Mouse (Mus musculus) right cerebral cortex, postnatal 14 days (tissue): ENCODE measurements around the gene Zfp874a.
A peak's percentile ranks its signal among the peaks of the same experiment; 100 is the strongest.
"Not testable (repeated sequence)": the region's sequence is repeated elsewhere in the genome, so short reads cannot be mapped to it uniquely, and the experiment has no call there.

Experiments used
- DNase-seq: peaks from one replicate; pipeline ENCODE4 v3.0.0; 2022

Gene Zfp874a

DNA sequence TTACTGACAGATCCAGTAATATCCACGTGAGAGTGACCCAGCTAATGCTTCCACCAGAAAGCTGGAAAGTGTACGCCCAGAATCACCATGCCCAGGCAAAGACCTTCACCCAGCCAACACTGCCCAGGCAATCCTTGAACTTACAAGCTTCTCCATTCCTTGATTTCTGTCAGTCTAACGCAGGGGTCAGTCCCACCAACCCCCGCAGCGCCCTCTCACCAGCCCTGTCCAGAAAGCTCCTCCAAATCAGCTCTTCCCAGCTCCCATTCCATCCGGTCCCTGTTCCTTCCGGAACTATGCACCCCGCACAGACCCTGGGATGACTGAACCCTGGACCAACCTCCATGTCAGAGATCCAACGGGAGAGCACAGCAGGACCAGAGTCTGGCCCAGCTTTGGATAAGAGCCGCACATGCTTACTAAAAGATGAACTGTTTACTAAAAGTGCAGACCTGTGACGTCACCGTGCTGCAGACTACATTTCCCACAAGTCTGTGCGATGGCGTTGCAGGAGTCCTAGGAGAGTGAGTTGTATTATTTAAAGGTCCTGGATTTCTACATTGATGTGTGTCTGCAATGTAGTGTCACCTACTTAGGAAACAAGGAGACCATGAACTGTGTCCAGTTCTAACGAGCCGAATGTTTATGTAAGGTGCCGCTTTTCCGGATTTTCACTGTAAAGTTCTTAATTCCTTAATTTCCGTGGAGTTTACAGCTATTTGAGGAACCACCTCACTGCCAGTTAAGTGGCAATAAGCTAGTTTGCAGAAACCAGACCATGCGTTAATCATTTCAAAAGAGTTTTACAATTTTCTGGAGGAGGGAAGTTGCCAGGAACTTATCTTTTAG lies at the start of gene Zfp874a:
Gene Zfp874a, minus strand, starts transcription at position 453 of the 849 bp plus-strand sequence.
- DNase-seq = peak; percentile 80

DNA sequence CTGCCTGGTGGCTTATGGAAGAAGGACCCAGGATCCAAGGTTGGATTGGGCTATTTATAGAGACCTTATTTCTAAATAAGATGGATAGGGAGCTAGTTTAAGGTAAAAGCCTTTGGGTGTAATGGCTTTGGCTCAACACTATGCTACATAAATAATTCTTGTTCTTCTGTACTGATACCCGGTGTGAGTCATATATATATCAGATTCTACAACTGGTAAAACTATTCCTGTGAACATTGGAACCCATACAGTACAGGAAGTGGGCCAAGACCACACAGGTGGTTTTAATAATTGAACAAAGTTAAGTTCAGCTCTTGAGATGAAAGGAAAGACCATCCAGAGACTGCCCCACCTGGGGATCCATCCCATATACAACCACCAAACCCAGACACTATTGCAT lies 49.5 kb upstream of the Zfp874a start:
- no peak for DNase-seq

DNA sequence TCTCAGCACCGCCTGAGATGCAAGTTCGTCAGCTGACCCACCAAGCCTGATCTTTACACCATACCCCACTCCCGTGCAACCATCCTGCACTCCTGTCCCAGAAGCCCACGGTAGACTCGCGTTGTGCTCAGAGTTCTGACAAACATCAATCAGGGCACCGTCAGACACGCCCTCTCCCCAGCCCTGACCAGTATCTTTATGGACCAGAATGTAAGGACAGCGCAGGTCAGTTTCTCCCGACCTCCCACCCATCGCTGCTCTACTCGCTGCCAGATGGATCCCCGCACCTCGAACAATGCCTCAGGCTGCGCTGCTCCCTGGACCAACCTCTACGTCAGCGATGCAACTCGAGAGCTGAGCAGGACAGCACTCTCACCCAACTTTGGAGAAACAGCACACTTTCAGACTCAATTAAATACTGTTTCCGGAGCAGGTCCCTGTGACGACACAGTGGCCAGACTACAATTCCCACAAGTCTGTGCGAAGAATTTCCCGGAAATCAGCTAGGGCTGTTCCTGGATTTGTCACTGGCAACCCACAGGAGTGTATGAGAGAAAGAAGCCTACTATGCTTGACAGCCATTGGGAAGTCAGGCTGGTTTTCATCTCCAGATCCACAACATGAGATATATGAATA lies 48.8 kb upstream of the Zfp874a start, which contains the start of gene Zfp58:
Gene Zfp58, minus strand, starts transcription at position 472 of the 636 bp plus-strand sequence.
- peak; percentile 59 for DNase-seq

DNA sequence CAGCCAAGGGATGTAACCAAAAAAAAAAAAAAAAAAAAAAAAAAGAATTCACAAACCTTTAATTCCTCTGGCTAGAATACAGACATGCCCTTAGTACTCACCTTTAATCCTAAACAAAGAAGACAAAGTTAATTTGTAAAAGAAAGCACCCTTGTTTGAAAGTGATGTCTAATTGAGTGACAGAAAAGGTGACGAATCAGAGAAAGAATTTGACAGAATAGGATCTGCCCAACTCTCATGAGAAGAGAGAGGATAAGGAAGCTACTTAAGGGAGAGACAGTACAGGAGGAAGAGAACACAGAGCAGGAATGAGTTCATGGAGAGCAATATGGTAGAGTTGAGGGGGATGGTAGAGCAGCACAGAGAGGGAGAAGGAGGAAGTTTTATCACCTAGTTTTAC lies 44.2 kb upstream of the Zfp874a start:
- no peak for DNase-seq

DNA sequence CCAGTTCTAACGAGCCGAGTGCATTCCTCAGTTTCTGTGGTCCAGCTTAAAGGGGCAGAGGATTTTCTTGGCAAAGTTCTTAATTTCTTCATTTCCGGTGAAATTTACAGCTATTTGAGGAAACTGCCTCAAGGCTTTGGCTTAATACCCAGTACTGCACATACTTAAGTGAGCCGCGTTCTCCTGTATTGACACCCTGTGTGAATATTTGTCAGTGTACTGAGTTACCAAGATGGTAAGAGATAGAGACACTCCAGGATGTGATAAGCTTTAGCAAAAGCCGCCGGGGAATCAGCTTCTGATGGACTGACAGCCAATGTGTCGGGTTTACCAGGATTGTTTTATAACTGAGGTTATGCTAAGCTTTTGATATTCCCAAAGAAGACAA lies 33.0 kb upstream of the Zfp874a start:
- no peak for DNase-seq

DNA sequence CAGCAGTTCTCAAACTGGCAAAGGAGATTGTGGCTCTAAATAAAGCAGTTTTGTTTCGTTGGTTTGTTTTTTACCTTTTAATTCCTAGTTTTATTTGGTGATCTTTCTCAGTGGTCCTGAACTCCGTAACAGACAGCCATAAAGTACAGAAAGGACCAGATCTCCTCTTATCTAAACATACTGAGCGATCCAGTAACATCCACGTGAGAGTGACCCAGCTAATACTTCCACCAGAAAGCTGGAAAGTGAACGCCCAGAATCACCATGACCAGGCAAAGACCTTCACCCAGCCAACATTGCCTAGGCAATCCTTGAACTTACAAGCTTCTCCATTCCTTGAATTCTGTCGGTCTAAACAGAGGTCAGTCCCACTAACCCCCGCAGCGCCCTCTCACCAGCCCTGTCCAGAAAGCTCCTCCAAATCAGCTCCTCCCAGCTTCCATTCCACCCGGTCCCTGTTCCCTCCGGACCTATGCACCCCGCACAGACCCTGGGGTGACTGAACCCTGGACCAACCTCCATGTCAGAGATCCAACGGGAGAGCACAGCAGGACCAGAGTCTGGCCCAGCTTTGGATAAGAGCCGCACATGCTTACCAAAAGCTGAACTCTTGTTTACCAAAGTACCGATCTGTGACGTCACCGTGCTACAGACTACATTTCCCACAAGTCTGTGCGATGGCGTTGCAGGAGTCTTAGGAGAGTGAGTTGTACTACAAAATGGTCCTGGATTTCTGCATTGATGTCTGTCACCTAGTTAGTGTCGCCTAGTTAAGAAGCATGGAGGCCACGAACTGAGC lies 32.4 kb upstream of the Zfp874a start, which contains the start of gene Zfp874b:
Gene Zfp874b, minus strand, starts transcription at position 634 of the 799 bp plus-strand sequence.
- DNase-seq = peak; percentile 72

DNA sequence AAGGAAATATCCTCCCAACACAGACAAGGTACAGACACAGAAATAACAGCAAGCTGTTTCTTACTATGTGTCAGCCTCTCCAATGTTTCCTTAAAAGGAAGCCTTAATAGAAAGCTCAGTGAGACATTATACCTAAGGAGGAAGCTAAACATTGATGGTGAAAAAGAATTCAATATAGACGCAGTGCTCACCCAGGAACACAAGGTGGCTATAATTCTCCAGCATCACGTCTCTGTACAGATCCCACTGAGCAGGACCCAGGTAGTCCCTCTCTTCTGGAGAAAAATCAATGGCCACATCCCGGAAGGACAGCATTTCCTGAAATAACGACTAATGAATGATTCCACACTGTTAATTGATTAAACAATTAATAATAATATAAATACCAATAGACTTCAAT lies 30.1 kb upstream of the Zfp874a start:
- DNase-seq = no peak

DNA sequence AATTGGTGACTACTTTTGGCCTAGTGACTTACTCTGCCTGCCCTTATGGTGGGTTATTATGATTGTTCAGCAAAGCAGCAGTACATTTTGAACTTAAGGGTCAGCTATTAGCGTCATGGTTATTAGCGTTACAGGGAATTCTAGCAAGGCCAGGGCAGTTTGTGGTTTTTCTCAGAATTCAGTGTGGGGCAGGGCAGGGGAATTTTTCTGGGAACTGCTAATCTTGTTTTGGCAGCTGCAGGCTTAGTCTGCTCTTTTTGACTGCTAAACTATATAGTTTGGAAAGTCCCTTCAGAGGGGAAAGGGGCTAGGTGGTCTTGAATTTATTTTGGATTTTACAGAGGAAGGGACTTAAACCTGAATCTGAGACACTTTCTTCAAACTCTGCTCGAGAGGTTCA lies 17.9 kb upstream of the Zfp874a start:
- no peak for DNase-seq

DNA sequence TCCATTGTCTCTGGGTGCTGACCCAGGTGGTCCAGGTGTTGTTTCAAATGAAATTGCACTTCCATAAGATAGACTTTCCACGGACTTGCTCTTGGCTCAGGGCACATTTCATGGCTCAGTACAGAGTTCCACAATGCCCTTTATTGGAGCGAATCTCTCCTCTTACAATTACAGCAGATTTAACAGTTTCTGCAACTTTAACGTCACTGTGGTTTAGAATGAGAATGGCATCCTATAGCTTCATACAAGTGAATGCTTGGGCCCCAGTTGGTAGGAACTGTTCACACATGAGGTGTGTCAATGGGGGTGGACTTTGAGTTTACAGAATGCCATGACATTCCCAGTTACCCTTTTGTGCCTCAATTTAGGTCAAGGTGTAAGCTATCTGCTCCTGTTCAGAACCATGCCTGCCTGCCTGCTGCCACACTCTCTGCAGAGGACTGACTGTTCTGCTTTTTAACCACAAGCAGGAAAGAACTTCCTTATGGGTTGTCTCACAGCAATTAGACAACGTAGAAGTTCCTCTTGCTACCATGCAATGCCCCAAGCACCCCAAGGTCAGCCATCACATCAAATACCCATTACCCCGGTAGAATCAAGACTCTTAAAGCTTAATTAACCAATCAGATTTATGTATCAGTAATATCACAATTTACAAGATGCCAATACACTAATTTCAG lies 12.2 kb upstream of the Zfp874a start:
- DNase-seq = not testable (repeated sequence)

DNA sequence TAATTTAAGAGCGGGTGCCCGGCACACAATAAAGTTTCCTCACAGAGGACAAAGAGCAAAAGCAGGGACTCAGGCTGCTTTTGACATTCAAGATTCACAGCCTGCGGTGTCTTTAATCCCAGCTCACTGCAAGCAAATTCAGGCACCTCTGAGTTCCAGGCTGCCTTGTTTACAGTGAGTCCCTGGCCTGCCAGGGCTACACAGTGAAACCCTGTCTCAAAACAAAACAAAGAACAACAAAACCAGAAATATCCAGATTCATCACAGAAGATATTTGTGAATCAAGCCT lies 541 bp upstream of the Zfp874a start:
- no peak for DNase-seq

DNA sequence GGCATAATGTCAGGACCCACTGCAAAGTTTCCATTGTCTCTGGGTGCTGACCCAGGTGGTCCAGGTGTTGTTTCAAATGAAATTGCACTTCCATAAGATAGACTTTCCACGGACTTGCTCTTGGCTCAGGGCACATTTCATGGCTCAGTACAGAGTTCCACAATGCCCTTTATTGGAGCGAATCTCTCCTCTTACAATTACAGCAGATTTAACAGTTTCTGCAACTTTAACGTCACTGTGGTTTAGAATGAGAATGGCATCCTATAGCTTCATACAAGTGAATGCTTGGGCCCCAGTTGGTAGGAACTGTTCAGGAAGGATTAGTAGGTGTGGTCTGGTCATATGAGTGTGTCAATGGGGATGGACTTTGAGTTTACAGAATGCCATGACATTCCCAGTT lies 14.3 kb downstream of the Zfp874a start:
- DNase-seq = not testable (repeated sequence)

DNA sequence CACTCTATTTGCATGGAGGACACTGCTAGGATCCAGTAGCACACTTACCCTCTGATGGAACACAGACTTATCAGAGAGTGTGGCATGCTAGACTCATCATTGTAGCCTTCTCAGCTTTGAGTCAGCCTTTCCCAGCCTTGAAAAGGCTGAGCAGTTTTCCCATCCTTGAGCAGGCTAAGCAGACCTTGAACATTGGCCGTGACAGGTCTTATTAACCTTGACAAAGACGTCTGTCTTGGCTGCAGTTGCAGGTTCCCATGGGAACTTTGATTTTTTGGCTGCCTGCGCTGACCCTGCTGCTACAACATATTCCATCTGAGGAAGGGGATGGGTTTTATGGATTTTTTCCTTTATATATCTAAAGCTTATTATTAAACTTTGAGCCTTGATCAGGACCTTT lies 23.3 kb downstream of the Zfp874a start:
- no peak for DNase-seq

DNA sequence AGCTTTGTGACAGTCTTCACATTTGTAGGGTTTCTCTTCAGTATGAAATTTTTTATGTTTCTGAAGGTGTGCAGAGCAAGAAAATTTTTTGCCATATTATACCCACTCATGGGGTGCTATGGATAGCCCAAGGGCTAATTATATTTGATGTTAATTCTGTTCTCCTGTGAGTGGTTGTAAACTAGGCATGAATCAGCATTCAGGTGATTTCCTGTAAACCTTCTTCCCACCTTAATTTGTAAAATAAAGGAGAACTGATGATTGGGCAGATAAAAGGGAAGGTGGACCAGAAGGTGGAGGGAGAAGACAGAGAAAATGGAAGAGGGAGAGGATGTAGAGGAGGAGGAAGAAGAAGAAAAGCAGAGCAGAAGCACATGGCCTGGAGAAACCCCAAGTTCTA lies 25.7 kb downstream of the Zfp874a start:
- not testable (repeated sequence) for DNase-seq

DNA sequence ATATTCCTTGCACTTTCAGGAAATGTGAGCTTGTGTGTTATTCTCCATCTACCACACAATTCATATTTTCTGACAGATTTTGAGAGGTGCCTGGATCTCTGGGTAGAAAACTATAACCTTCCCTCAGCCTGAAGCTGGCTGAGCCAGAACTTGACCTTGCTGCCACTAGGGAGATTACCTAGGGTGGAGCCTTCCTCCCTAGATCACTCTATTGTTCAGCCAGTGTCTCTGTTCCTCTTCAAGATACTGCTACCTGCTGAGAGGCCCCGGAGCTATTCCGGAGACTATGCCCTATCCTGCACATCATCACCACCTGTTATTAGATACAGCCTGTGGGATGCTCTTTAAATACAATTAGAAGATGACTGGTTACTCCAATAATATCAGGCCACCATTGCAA lies 28.9 kb downstream of the Zfp874a start:
- not testable (repeated sequence) for DNase-seq

DNA sequence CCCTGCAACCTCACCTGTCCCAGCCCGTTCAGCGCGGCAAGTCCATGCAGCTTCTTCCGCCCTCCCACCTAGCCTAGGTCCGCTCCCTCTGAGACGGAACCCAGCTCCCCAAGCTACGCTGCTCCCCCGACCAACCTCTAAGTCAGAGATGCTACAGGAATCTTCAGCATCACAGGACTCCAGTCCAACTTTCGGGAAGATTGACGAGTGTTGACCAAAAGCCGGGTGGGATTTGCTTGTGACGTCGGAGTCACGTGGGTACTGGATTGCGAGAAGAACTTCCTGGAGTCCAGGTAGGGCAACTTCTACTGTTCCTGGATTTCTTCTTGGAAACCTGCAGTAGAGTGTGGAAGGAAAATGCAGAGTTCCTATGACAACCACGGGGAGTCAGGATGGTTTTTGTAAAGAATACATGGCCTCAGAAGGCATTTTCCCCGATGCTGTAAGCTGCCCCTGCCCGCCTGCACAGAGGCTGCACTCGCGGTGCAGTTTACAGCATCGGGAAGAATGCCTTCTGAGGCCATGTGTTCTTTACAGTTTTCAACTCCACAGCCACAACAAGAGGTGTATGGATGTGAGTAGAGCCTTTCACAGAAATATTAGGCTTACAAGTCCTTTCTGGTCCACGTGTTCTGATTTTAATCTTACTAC lies 30.1 kb downstream of the Zfp874a start, which contains the start of gene Zfp459:
Gene Zfp459, minus strand, starts transcription at position 212 of the 651 bp plus-strand sequence.
- DNase-seq = peak; percentile 21

DNA sequence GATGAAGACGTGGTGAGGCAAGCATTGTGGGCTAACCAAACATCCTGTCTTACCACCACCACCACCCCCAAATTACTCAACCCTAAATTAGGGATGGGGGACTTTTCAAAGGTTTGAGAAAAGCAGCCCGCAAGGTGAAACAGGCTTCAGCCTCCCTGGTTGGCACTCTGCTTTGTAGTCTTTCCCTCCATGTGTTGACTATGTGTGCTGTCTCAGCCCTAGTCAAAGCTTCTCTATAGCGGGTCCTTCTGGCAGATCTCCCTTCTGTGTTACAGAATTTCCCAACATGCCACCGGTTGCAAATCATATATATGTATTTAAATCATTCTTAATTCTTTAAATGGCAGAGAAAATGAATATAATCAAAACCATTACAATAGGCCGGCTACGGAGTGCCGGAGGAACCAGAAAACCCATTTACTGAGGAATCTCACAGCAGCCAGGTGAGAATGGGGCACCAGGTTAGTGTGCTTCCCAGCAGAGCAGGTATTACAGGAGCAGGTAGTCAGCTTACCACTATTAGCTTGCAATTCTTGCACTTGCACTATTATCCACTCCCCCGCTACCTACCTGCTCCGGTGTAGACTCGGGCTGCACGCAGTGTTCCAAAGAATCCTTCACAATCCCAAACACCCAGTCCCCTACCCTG lies 30.7 kb downstream of the Zfp874a start:
- DNase-seq = no peak

DNA sequence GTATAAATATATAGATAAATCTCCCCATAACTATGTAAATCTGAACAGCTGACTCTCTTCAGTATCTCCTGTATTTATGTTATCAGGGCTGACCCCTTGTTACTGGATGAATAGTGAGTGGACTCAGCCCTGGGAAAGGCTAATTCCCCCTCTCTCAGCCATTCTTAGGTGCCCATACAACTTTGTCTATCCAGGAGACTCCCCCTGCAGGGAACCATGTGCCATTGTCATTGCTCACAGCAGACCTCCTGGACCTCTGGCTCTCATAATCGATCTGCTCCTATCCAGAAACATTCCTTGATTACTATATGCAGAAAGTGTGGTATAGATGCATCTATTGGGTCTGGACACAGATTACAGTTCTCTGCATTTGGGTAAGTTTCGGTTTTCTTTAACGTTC lies 34.6 kb downstream of the Zfp874a start:
- DNase-seq = no peak

DNA sequence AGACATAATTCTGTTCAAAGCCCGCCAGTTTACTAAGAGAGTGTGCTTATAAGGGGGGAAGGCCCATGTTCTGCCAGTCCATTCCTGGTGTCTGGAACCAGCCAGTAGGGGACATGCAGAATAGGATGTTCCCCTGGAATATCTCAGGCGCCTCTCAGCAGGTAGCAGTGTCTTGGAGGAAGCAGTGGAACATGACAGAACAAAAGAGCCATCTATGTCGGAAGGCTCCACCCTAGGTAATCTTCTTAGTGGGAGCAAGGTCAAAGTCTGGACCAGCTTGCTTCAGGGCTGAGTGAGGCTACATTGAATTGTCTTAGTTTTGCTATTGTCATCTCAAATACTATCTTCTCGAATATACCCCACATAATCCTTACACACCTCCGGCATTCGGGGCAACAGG lies 35.7 kb downstream of the Zfp874a start:
- no peak for DNase-seq

DNA sequence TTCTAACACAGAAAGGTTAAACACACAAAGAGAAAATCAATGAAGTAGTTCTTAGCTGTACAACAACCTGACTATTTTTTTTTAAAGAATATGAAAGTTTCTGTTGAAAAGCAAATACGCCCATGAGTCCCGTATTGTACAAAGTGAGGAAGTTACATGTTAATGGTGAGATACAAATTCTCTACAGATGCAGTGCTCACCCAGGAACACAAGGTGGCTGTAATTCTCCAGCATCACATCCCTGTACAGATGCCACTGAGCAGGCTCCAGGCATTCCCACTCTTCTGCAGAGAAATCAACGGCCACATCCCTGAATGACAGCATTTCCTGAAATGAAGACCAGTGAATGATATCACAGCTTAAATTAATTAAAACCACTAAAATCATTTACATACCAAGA lies 37.8 kb downstream of the Zfp874a start:
- DNase-seq = not testable (repeated sequence)

DNA sequence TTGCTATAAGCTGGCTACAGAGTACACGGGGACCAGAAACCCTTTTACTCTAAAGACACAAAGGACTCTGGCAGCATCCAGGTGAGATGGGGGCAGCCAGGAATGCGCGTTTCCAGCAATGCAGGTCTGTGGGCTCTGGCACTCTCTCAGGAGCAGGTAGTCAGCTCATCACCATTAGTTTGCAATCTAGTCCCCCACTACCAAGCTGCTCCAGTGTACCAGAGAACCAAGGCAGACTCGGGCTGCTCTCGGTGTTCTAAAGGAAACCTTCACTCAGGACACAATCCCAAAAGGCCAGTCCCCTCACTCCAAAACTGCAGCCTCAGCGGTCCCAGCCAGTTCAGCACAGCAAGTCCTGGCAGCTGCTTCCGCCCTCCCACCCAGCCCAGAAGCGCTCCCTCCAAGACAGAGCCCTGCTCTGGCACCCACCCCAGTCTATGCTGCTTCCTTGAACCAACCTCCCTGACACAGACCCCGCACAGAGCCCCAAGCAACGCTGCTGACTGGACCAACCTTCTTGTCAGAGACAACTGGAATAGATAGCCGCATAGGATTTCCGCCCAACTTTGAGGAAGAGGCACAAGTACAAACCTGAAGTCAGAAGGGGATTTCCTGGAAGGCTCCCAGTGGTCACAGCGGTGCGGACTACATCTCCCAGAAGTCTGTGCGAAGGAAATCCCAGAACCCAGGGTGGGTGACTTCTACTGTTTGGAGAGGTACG lies 52.1 kb downstream of the Zfp874a start, which contains the start of gene Zfp429:
Gene Zfp429, minus strand, starts transcription at position 637 of the 721 bp plus-strand sequence.
- DNase-seq = peak; percentile 49

DNA sequence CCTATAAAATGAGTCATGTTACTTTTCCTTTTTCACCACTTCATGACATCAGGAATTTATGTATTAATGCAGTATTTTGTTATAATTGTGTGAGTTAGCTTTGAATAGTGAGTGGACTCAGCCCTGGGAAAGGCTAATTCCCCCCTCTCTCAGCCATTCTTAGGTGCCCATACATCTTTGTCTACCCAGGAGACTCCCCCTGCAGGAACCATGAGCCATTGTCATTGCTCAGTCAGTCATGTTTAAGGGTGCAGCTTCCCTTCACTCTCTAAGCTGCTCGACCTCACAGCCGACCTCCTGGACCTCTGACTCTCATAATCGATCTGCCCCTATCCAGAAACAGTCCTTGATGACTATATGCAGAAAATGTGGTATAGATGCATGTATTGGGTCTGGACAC lies 75.2 kb downstream of the Zfp874a start:
- DNase-seq = not testable (repeated sequence)
